Mouse (Mus musculus): ENCODE results near the gene Cd300a. TPM values are rescaled to one million over a fixed set of nuclear protein-coding genes. Genes with fewer than 3 reads are reported as not detected.

Cd300a gene
- polyA plus RNA-seq, 1 experiment: 239 TPM

DNA sequence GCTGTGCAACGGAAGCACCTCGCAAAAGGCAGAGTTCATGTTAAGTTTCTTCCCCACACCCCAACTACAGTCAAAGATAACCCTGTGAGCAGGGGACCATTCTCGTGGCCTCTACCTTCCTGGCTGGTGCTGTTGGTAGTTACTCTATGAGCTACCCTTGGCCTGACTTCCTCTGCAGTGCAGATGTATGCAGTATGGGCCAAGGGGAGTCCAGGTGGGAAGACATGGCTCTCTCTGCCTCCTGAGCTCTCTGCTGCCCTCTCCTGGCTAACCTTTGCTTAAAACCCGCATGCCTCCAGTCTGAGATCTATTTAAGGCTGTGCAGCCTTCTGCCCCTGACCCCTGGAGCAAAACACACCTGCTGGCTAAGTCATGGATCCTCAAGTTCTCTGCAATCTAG lies 34.1 kb downstream of the Cd300a start:
- Histone ChIP-seq H3K4me1 (ENCODE audit: control insufficient read depth, insufficient read depth, low read length) (peaks cover 27% of the 10 kb centered on the region), H3K4me3 (ENCODE audit: insufficient read depth, low read length) (no peak overlapping the region), H3K27ac (ENCODE audit: insufficient read depth, low read depth, low read length) (no peak overlapping the region)
- TF ChIP-seq CTCF (IDR thresholded peaks at IDR 0.05; ENCODE audit: low read depth, low read length) (peak; percentile 55; the same call in 1 of the 2 replicates), POLR2A (IDR thresholded peaks at IDR 0.05; ENCODE audit: borderline replicate concordance, low read depth, low read length) (no peak)

DNA sequence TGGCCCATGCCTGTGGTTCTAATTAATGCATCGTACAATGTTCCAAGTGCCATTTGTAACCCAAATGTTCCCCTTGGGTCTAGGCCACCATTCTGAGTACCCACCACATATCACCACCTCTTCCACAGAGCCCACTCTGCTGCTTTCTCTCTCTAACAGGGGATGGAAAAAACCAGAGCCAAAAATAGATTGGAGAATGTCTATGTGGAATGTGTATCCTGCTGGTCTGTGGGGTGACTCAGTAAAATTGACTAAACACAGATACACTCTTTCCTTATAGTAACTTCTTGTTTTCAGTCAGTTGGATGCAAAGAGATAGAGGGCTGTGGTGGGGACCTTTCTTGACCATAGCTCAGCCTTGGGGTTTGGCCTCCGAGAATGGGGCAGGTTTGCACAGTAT lies 39.7 kb downstream of the Cd300a start:
- no peak for TF ChIP-seq POLR2A (IDR thresholded peaks at IDR 0.05; ENCODE audit: borderline replicate concordance, low read depth, low read length)
- Histone ChIP-seq H3K4me3 (ENCODE audit: insufficient read depth, low read length) (peak overlapping the region; percentile 27), H3K27ac (ENCODE audit: insufficient read depth, low read depth, low read length) (peak overlapping the region; percentile 91), H3K4me1 (ENCODE audit: control insufficient read depth, insufficient read depth, low read length) (peaks cover 46% of the 10 kb centered on the region)

DNA sequence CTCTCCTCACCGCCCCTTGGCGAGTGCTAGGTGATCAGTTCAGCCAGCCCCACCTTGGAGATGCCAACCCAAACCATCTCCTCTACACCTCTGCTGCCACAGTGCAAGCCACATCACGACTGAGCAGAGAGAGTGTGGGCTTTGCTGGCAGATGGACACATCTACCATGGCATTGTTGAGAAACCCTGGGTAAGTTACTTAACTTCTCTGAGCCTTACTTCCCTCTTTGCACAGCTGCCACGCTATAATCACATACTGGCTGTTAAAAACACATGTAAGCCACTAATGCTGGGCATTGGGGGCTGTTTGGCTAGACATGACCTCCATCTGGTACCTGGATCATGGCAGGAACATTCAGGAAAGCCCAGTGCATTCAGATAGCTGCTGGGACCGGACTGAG lies 41.2 kb downstream of the Cd300a start:
- no peak for TF ChIP-seq POLR2A (IDR thresholded peaks at IDR 0.05; ENCODE audit: borderline replicate concordance, low read depth, low read length)
- no peak for TF ChIP-seq CTCF (IDR thresholded peaks at IDR 0.05; ENCODE audit: low read depth, low read length)
- peak overlapping the region; percentile 99 for H3K27ac ChIP-seq (ENCODE audit: insufficient read depth, low read depth, low read length)
- H3K4me1 ChIP-seq (ENCODE audit: control insufficient read depth, insufficient read depth, low read length): peaks cover 54% of the 10 kb centered on the region
- H3K4me3 ChIP-seq (ENCODE audit: insufficient read depth, low read length): peak overlapping the region; percentile 66

DNA sequence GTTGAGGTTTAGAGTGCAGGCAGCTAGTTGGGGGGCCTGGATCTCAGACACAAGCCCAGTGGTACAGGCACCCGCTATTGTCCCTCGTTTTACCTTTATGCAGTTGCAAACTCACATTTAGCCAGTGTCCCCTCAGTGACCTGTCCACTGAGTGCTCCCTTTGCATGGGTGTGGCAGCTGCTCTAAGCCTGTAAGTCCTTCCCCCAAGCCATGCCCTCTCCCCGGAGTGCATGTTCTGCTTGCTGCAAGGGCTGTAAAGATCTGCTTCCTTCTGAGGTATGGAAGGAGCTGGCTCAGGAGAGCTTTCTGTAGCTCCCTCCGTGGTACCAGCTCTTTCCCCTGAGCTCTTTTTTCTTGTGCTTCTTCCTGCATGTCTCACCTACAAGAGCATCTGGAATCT lies 43.8 kb downstream of the Cd300a start:
- TF ChIP-seq CTCF (IDR thresholded peaks at IDR 0.05; ENCODE audit: low read depth, low read length) (no peak), POLR2A (IDR thresholded peaks at IDR 0.05; ENCODE audit: borderline replicate concordance, low read depth, low read length) (no peak)
- Histone ChIP-seq H3K4me3 (ENCODE audit: insufficient read depth, low read length) (peak overlapping the region; percentile 82), H3K4me1 (ENCODE audit: control insufficient read depth, insufficient read depth, low read length) (peaks cover 31% of the 10 kb centered on the region), H3K27ac (ENCODE audit: insufficient read depth, low read depth, low read length) (peak overlapping the region; percentile 89)

DNA sequence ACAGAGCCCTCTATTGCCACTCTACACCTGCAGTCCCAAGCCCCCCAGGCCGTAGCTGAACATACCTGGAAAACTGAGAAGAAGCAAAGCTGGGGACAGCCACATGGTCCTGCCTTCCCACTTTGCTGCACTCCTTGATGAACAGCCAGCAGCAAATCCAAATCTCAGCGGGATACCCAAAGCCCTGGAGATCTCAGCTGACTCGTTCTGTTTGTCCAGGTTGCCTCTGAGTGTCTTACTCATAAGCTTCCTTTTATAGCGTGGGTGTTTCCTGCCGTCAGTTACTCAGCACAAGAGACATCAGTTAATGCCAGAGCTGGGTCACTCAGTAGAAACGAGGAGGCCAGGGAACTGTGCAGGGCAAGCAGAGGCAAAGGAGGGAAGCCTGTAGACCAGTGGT lies 44.3 kb downstream of the Cd300a start, which contains the start of gene Cd300lb:
Gene Cd300lb (minus strand): TSS at position 243 of the 400 bp plus-strand sequence.
- H3K27ac ChIP-seq (ENCODE audit: insufficient read depth, low read depth, low read length): peak within 1 kb of the TSS; percentile 89
- TF ChIP-seq CTCF (IDR thresholded peaks at IDR 0.05; ENCODE audit: low read depth, low read length) (no peak), POLR2A (IDR thresholded peaks at IDR 0.05; ENCODE audit: borderline replicate concordance, low read depth, low read length) (no peak)
- H3K4me1 ChIP-seq (ENCODE audit: control insufficient read depth, insufficient read depth, low read length): peaks cover 26% of the 10 kb centered on the region
- H3K4me3 ChIP-seq (ENCODE audit: insufficient read depth, low read length): peak within 1 kb of the TSS; percentile 82

Other genes starting within 250 kb of the Cd300a start
- gene Rpl38, start 221.5 kb upstream of the Cd300a start, polyA plus RNA-seq (2012; ENCODE audit: insufficient read depth, insufficient read length, missing spikeins): 1,601 and 1,765 TPM in 2 replicates
- gene Ttyh2, start 214.6 kb upstream of the Cd300a start, polyA plus RNA-seq (2012; ENCODE audit: insufficient read depth, insufficient read length, missing spikeins): 29.6 and 37.5 TPM in 2 replicates
- gene Dnaic2, start 162.6 kb upstream of the Cd300a start, polyA plus RNA-seq (2012; ENCODE audit: insufficient read depth, insufficient read length, missing spikeins): not detected in 2 replicates
- 2.5 and 3.0 TPM in 2 replicates for gene Kif19a, start 124.7 kb upstream of the Cd300a start, polyA plus RNA-seq (2012; ENCODE audit: insufficient read depth, insufficient read length, missing spikeins)
- not detected in 2 replicates for gene Btbd17, start 94.1 kb upstream of the Cd300a start, polyA plus RNA-seq (2012; ENCODE audit: insufficient read depth, insufficient read length, missing spikeins)
- not detected in 2 replicates for gene Gpr142, start 91.1 kb upstream of the Cd300a start, polyA plus RNA-seq (2012; ENCODE audit: insufficient read depth, insufficient read length, missing spikeins)
- gene Gprc5c, start 38.9 kb upstream of the Cd300a start, polyA plus RNA-seq (2012; ENCODE audit: insufficient read depth, insufficient read length, missing spikeins): 35.4 and 38.0 TPM in 2 replicates
- gene Cd300lb, start 44.3 kb downstream of the Cd300a start, polyA plus RNA-seq (2012; ENCODE audit: insufficient read depth, insufficient read length, missing spikeins): 194 and 220 TPM in 2 replicates
- 1.5 and 1.7 TPM in 2 replicates for gene Cd300c, start 79.1 kb downstream of the Cd300a start, polyA plus RNA-seq (2012; ENCODE audit: insufficient read depth, insufficient read length, missing spikeins)
- gene Cd300ld, start 99.9 kb downstream of the Cd300a start, polyA plus RNA-seq (2012; ENCODE audit: insufficient read depth, insufficient read length, missing spikeins): 112 and 116 TPM in 2 replicates
- gene Cd300c2, start 111.8 kb downstream of the Cd300a start, polyA plus RNA-seq (2012; ENCODE audit: insufficient read depth, insufficient read length, missing spikeins): 447 and 482 TPM in 2 replicates
- 3.4 and 5.1 TPM in 2 replicates for gene Cd300ld2, start 126.2 kb downstream of the Cd300a start, polyA plus RNA-seq (2012; ENCODE audit: insufficient read depth, insufficient read length, missing spikeins)
- 28.8 and 32.2 TPM in 2 replicates for gene Cd300ld4, start 137.0 kb downstream of the Cd300a start, polyA plus RNA-seq (2012; ENCODE audit: insufficient read depth, insufficient read length, missing spikeins)
- 16.3 and 17.2 TPM in 2 replicates for gene Cd300ld5, start 147.7 kb downstream of the Cd300a start, polyA plus RNA-seq (2012; ENCODE audit: insufficient read depth, insufficient read length, missing spikeins)
- 542 and 670 TPM in 2 replicates for gene Cd300ld3, start 158.4 kb downstream of the Cd300a start, polyA plus RNA-seq (2012; ENCODE audit: insufficient read depth, insufficient read length, missing spikeins)
- 10.0 and 11.1 TPM in 2 replicates for gene Cd300e, start 172.1 kb downstream of the Cd300a start, polyA plus RNA-seq (2012; ENCODE audit: insufficient read depth, insufficient read length, missing spikeins)
- not detected in 2 replicates for gene Rab37, start 201.4 kb downstream of the Cd300a start, polyA plus RNA-seq (2012; ENCODE audit: insufficient read depth, insufficient read length, missing spikeins)
- 1.9 and 2.9 TPM in 2 replicates for gene Cd300lf, start 244.0 kb downstream of the Cd300a start, polyA plus RNA-seq (2012; ENCODE audit: insufficient read depth, insufficient read length, missing spikeins)

Measured in bone marrow macrophage, adult 2 months (primary cell).